Mouse (Mus musculus): Measurements from ENCODE around the gene 2410002F23Rik.
"Not testable (repeated sequence)": the region's sequence is repeated elsewhere in the genome, so short reads cannot be mapped to it uniquely, and the experiment has no call there.

2410002F23Rik gene

DNA sequence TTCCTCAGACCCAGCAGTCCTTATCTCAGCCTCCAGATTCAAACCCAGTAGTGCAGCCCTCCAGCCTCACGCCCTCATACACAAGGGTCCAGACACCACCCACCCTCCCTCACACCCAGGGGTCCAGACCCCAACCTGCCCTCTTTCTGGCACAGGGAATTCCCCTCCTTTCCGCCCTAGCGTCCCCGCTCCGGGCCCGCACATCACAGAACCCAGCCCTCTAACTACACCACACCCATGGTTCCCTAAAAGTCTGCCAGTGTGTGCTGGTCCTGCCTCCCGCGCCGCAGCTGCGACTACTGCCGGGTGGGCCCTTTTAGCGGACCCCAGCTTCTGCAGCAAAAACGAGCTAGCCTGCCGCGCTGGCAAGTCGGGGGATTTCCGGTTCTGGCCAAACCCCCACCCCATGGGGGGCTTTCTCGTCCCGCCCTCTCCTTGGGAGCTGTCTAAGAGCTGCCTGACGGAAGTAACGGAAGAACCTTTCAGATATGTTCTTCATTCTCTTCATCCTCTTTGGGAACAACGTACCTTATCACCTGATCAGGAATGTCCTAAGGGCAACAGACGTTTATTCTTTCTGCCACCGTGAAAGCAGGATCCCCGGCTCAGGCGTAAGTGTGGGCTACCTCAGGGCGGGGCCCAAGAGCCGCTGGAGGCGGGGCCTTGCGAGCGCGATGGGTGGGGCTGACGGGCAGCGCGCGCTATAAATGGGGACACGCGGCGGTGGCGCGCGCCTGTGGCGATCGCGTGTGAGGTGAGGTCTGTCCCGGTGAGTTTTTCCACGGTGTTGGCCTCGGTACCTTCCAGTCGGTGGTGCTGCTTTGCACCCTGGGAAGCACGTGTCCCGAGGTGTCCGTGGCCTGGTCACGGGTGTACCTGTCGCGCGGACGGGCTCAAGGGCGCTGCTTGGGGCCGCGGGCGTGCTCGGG lies at the start of gene 2410002F23Rik, which contains the start of gene 1700028J19Rik:
2410002F23Rik (plus strand) TSS at position 668 of the 929 bp plus-strand sequence.
1700028J19Rik (minus strand) TSS at position 641 of the 929 bp plus-strand sequence.
- peak; percentile 89 to 92 for DNase-seq

- DNase-seq, result no peak
Observed at GRCm38 (mm10) chr7:44197891-44198290, 48.6 kb upstream of the 2410002F23Rik start, which contains the start of gene Klk1b3. TSS of gene Klk1b3 (plus strand) at chr7:44198191.

- DNase-seq, result not testable (repeated sequence)
Observed at GRCm38 (mm10) chr7:44207135-44207534, 39.4 kb upstream of the 2410002F23Rik start, which contains the start of gene Klk1b4. TSS of gene Klk1b4 (plus strand) at chr7:44207435.

- no peak for DNase-seq
Observed at GRCm38 (mm10) chr7:44208307-44208706, 38.2 kb upstream of the 2410002F23Rik start.

DNA sequence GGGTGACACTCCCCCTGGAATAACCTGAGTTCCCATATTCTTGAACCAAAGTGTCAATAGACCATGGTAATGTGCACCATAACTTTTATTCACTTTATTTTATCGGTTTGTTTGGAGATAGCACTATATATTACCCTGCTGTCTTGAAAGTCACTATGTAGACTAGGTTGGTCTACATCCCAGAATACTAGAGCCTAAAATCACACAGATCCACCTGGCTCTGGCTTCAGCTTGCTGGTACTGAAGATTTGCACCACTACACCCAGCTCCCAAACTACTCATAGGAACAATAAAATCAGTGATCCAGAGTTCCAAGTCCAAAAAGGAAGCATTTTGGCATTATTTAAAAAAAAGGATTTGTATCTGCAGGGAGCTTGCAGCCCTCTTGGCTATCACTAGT lies 30.9 kb upstream of the 2410002F23Rik start, which contains the start of gene Klk1b5:
Klk1b5 (plus strand) TSS at position 301 of the 400 bp plus-strand sequence.
- DNase-seq, result no peak

- not testable (repeated sequence) for DNase-seq
Observed at GRCm38 (mm10) chr7:44221601-44222000, 24.9 kb upstream of the 2410002F23Rik start.

GRCm38 (mm10) chr7:44222335-44222734 lies 24.2 kb upstream of the 2410002F23Rik start:
- DNase-seq, result not testable (repeated sequence)

GRCm38 (mm10) chr7:44225076-44225475 lies 21.4 kb upstream of the 2410002F23Rik start, which contains the start of gene Klk1:
TSS of gene Klk1 (plus strand) at chr7:44225360.
- no peak for DNase-seq

DNA sequence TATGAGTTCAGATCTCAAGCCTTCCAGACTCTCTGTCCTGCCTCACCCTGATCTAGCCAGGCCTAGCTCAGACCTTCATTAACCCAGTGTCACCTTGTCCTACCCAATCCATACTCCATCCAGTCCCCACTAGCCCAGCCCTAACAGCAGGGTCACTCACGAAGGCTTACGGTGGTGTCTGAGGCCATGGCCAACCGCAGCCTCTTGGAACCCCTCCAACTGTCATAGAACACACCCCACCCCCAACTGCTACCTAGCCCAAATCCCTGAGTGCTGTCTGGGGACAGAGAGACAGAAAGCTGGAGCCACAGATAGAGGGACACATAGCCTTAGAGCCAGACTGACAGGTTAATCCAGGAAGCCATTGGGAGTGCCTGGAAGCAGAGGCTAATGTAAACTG lies 10.6 kb upstream of the 2410002F23Rik start, which contains the start of gene Gm36864:
Gm36864 (plus strand) TSS at position 269 of the 400 bp plus-strand sequence.
- no peak for DNase-seq

DNA sequence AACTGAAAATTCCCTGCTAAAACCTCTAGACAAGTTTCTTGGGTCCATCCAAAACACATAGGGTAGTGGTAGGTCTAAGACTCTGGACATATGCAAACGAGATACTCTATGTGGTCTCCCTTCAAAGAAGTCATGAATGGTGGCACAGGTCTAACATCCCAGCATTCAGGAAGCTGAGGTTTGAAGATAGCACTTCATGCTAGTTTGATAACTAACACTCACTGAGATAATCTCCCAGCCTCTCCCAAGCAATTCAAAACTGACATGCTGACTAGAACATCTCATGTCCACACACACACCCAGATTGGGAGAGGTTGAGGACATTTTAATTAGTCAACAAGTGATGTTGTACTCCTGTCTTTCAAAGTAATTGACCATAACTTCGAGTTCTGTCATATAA lies 6.6 kb upstream of the 2410002F23Rik start:
- no peak for DNase-seq

DNA sequence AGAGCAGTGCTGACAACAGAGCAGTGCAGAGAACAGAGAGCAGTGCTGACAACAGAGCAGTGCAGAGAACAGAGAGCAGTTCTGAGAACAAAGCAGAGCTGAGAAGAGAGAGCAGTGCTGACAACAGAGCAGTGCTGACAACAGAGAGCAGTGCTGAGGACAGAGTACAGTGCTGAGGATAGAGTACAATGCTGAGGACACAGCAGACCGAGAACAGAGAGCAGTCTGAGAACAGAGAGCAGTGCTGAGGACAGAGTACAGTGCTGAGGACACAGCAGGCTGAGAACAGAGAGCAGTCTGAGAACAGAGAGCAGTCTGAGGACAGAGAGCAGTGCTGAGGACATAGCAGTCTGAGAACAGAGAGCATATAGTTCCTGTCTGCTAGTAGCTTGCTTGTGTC lies 5.8 kb upstream of the 2410002F23Rik start:
- DNase-seq, result no peak

DNA sequence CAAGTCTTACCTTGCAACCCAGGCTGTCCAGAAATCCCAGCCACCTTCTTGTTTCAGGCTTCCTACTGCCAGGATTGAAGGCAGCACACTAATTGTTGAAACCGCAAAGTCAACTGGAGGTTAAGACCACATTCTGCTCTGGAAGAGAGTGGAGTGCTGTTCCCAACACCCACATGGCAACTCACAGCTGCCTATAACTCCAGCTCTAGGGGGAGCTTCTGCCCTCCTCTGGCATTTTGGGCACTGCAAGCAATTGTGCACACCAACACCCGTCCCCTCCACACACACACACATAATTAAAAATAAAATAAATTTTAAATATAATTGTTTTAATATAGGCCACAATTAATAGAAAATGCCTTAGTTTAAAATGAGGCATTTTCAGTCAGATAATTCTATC lies 5.4 kb upstream of the 2410002F23Rik start:
- DNase-seq, result no peak

- no peak for DNase-seq
Observed at GRCm38 (mm10) chr7:44244080-44244479, 2.4 kb upstream of the 2410002F23Rik start.

GRCm38 (mm10) chr7:44246984-44247470 lies 505 bp downstream of the 2410002F23Rik start:
- no peak for DNase-seq

DNA sequence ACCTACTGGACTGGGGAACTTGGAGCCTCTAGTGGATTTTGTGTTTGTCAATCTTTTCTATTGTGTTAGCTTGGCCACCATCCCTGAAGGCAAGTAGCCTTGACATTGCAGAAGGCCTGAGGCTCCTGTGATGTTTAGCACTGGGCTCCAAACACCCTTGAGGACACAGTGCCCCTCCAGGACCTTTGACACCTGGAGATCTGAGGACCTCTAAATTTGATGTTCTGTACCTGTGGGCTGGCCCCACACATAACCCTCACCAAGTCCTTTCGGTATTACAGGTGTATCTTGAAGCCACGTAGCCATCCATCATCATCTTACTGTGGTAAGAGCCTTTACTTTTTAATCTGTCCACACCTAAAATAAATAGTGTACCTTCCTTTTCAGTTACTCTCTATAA lies 1.4 kb downstream of the 2410002F23Rik start:
- no peak for DNase-seq

DNA sequence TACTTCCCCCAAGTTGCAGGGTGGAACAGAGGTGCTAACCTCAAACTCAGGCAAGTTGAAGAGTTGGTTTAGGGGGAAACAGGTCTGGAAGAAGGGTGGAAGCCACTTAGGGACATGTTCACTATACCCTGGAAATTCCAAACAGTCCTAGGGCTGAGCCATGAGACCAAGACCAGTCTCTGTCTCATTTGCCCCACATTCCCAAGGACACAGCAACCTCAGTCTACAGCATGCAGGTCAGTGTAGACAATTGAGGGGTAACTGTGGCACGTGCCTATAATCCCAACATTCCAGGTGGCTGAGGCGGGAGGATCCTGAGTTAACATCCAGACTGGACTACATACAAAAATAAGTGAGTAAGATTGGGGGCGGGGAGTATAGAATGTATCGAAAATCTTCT lies 2.7 kb downstream of the 2410002F23Rik start:
- DNase-seq, result no peak

DNA sequence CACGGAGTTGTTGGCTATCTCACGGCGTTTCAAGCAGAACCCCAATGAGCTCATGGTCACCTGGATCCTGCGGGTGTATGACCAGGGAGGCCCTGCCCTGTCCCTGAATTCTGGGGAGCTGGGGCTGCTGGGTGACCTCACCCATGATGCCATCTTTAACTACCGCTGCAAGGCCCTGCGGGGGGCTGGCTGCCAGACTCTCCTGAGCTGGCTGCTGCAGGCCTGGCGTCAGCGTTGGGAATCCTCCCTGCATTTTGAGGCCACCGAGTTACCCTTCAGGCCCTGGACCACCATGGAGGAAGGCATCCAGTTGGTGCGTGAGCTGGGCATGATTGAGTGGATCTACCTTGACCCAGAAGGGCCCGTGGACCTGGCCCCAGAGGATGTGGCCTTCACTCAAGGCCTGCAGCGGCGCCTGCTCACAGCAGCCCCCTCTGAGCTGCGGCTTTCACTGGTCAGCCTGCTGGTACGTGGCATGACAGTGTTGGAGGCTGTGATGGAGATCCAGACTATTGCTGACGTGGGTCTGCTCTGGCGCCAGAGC lies 4.3 kb downstream of the 2410002F23Rik start:
- DNase-seq, result not testable (repeated sequence)

DNA sequence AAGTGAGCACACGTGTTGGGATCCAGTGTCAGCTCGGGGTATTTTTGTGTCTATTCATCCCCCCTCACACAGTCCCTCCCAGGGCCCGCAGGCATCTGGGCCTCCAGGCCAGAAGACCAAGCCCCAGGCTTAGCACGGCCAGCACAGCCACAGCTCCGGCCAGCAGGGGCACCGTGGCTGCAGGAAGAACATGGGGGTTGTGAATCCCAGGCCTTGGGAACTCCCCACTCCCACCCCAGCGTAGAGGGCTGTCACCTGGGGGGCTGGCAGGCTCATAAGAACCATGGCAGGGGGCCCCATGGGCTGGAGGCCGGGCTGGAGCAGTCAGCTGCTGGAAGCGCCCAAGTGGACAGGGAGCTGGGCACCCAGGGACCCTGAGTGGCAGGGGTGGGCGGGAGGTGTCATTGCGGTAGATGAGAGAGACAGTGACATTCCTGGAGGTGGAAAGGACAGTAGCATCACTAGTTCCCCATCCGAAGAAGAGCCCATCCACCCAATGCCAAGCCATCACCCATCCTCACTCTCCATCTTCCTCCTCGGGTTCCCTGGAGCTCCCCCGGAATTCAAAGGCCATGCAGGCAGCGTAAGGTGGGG lies 6.6 kb downstream of the 2410002F23Rik start:
- DNase-seq, result no peak

GRCm38 (mm10) chr7:44254930-44255329 lies 8.4 kb downstream of the 2410002F23Rik start:
- DNase-seq, result no peak

GRCm38 (mm10) chr7:44257278-44257677 lies 10.8 kb downstream of the 2410002F23Rik start, which contains the start of gene Acp4:
TSS of gene Acp4 (minus strand) at chr7:44257378.
- DNase-seq, result no peak

DNA sequence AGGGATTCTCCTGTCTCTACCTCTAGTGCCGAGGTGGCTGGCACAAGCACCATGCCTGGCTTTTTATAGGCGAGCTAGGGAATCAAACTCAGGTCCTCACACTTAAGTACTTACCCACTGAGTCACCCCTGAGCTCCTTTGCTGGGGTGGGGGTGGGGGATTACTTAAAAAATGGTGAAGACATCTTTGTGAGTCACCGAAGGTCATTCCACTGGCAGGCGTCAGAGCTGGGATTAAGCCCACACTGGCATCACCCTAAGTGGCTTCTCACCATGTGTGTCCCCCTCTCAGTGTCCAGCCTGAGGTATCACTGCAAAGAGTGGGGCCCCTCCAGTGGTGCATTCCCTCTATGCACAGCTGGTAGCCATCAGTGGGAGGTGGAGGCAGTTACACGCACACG lies 13.9 kb downstream of the 2410002F23Rik start:
- no peak for DNase-seq

GRCm38 (mm10) chr7:44261147-44261546 lies 14.6 kb downstream of the 2410002F23Rik start, which contains the start of gene Gm15517:
TSS of gene Gm15517 (plus strand) at chr7:44261447.
- DNase-seq, result no peak
